Mouse (Mus musculus) adrenal gland, postnatal 10 days (tissue): Measurements from ENCODE around the gene Mecr. TPM values are rescaled to one million over a fixed set of nuclear protein-coding genes. Genes with fewer than 3 reads are reported as not detected.

ENCODE experiments used
- DNase-seq: peaks from one replicate; pipeline ENCODE4 v3.0.0; 2021; ENCODE audit warnings: mixed read lengths
- total RNA-seq, 2 experiments: library from RNA; stranded (reverse); gene quantifications; 2 replicates each; pipeline ENCODE4 v1.2.3; 2021

Mecr gene
- total RNA-seq, 2 experiments from 2014 or later = 144 to 154 TPM

DNA sequence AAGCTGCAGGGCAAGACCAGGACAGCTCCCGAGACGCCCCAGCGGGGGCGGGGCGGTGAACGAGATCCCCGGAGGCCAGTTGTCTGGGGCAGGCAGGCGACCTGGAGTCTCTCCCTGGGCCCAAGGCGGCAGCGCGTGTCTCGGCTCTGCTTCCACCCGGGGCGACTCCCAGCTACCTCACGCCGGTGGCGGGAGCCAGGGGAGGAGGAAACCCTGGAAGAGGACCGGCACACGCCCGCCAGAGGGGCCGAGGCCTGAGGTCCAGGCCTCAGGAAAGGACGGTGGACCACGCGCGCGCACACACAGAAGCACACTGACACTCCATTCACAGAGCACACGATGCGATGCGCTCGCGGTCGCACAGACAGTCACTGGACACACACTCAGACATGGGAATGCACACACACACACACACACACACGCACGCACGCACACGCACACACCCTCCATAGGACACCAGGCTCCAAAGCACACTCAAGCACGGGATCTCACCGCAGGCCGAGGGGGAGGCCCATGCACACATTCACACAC lies 6.9 kb upstream of the Mecr start:
- DNase-seq = peak; percentile 76

DNA sequence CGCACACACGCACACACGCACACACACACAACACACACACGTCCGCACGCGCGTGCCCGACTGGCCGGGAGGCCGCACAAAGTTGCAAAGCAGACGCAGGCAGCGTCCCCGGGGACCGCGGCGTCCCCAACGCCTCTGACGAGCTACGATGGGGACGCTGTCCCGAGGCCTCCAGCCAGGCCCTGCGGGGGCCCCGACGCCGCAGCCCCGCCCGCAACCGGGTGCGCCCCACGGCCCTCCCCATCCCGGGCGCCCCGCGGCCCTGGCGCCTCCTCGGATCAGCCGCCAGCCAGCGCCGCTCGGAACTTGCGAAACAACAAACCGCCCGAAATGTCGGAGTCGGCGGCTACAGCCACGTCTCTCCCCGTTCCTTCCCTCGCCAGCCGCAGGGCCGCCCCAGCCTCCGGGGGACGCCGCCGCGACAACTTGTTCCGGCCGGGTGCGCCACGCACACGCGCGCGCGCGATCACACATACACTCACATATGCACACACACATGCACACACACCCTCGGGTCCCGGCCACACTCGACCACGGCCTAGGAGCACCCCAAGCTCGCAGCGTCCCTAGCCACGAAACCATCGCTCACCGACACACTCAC lies 6.3 kb upstream of the Mecr start:
- peak; percentile 73 for DNase-seq

DNA sequence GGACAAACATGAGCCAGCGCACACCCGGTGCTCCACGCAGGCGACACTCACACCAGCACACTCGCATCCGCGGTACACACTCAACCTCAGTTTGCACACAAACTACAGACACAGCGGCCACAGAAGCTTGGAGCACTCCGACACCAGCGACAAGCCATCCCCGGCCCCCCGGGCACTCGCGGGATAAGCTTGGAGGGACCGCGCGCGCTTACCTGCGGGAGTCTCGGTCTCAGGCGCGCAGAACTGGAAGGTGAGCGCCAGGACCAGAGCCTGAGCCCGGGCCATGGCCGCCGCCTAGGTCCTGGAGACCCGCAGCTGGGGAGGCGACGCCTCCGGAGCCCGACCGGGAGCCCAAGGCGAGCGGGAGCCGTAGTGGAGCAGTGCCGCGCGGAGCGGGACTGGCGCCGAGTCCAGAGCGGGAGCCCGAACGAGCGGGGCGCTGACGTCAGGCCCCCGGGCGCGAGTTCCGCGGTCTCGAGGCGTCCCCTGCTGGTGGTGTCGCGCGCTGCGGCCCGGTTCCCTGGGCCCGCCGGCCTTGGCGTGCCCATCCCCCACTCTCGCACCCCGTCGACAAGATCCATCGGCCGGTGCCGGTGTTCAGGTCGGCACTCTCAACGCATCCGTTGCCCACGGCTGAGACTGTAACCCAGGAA lies 5.3 kb upstream of the Mecr start, which contains the start of gene Ptpru:
Gene Ptpru (minus strand): TSS at position 417 of the 653 bp plus-strand sequence.
- peak; percentile 98 for DNase-seq

DNA sequence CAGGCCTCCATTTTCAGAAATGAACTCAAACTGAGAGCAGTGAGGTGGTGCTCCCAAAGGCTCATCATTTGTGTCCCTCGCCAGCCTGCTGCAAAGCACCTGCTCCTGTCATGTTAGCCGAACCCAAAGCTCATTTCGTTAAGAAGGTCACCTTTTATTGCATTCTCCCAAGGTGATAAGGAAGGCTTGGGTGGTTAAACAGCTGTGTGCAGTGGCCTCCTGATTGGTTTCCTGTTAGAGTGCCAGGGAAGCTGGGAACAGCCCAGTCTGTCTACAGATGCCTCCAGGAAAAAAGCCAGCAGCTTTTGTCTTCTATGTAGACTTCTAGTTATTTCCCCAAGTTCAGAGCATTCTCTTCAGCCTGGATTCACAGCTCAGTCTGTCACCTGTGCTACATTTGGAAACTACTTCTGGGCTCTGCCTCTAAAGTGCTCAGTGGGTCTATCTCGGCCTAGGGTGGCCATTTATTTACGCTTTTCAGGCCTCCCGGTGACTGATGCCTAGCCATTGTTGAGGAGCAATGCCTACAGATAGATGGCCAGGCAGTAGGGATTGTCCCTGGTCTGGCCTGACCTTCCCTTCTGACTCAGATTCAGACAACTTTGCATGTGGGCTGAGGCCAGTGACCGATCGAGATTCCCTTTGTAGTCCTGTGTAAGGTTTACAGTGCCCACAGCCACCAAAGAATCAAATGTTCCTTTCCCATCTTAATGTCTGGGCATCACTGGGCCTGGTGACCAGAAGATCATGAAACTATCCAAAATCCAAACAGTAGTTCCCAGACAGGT lies 2.9 kb downstream of the Mecr start:
- DNase-seq = no peak

DNA sequence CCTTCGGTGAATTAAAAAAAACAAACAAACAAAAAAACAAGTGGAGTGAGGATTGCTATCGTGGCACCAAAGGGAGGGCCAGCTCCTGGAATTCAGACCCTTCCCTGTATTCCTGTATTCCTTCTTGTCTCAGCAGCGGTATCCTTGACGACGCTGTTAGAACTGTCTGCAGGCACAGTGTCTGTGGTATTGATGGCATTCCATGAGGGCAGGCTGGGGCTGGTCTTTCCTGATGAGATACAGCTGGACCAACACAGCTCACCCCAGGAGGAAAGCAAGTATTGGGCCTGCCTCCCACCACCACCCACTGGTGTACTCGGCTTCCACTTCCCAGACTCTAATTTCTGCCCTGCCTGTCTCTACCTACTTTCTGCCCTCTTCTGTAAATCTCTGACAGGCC lies 4.8 kb downstream of the Mecr start:
- no peak for DNase-seq

DNA sequence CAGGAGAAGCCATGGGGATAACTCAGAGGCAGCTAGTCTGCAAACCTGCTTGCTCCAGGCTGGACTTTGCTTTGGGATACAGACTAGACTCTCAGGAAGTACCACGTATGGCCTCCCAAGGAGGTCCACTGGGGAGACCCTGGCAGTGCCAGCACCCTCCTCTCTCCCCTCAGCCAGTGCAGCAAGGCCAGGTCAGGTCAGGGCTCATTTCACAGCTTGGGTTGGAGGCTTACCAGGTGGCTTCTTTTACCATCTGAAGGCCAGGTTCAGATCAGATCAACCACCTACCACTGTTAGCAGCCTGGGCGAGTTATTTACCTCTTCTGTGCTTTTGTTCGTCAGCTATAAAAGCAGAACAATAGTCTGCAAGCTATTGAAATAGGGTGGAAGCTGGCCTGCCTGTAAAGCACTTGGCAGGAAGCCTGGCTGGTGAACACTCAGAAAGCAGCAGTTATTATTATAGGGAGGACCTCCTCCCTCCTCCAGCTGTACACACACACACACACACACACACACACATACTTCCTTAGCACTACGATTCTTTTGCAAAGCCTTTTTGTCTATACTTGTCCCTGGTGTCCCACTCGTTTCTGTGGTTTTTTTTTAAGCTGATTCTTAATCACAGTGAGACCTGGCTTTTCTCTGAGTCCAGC lies 6.8 kb downstream of the Mecr start:
- DNase-seq = peak; percentile 53

DNA sequence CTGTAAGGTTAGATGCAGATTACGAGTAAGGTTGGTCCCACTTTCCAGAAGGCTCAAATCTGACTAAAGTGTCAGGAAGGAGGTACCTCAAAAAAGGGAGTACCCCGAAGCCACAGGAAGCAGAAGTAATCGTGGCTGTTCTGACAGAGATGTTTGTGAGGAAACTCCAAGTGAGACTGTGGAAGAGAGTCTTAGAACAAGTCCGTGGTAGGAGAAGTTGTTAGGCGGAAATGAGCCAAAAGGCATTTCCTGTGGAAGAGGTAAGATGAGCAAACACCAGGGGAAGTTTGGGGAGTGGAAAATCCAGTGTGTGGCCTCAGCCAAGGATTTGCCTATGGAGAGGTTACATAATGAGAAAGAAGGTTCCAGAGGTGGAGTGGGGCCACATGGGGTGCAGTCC lies 11.7 kb downstream of the Mecr start:
- no peak for DNase-seq

DNA sequence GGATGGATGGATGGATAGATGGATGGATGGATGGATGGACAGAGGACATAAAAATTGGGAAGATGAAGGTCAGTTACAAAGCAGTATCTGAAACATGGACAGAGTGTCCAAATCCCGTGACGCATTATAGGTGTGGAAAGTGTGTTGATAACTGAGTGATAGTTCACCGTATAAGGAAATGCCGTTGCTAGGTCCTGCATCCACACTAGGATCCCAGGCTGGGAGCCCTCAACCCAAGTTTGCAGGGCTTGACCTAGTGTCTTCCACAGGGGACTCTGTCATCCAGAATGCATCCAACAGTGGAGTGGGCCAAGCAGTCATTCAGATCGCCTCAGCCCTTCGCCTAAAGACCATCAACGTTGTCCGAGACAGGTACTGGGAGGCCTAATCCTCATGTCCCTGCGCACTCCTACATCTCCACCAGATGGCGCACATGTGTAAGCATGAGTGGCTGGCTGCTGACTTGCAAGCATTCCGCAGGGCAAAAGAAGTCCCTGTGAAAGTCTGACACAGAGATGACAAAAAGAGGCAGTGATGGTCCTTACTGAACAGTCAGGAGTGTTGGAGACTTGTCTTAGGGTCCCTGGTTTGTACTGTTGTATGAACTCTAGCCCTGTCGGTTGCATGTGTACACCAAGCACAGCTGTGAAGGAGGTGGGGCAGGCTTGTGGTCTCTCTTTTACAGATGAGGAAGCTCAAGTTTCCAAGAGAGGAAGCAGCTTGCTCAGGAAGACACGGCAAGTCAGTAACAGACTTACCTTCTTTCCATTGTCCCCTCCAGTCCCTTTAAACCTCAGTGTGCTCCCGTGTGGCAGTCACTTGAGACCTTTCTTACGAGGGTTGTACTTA lies 17.4 kb downstream of the Mecr start:
- DNase-seq = peak; percentile 87

DNA sequence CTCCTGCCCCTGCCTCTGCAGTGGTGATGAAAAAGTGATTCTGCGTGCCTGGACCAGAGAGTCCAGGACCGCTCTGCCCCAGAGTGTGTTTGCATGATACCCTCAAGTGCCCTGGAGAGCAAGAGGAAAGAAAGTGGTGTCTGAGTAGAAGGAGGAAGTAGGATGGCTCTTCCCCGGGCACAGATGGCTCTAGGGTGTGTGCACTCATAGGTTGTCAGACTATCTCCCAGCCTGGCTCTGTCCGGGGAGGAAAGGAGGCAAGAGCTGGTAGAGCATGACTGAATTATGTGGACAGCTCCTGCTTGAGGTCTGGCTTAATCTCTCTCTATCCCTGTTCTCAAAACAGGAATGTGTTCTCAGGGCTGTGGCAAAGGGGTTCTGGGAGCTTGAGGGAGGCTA lies 18.1 kb downstream of the Mecr start:
- no peak for DNase-seq

DNA sequence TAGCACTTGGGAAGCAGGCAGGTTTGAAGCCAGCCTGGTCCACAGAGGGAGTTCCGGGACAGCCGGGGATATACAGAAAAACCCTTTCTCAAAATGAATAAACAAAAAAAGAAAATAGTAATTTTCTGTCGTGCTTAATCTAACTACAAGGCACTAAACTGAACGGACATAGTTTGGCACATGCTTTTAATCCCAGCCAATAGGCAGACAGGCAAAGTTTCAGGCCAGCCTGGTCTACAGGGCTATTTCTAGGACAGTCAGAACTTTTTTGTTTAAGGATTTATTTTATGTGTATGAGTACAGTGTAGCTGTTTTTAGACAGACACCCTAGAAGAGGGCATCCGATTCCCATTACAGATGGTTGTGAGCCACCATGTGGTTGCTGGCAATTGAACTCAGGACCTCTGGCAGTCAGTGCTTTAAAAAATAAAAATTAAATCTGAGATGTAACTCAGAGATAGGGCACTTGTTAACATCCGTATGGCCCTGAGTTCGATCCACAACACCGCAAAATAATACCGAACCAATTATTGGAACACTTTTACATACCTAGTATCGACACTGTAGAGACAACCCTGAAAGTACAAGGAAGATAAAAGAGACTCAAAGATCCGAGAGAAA lies 29.5 kb downstream of the Mecr start:
- DNase-seq = peak; percentile 15

DNA sequence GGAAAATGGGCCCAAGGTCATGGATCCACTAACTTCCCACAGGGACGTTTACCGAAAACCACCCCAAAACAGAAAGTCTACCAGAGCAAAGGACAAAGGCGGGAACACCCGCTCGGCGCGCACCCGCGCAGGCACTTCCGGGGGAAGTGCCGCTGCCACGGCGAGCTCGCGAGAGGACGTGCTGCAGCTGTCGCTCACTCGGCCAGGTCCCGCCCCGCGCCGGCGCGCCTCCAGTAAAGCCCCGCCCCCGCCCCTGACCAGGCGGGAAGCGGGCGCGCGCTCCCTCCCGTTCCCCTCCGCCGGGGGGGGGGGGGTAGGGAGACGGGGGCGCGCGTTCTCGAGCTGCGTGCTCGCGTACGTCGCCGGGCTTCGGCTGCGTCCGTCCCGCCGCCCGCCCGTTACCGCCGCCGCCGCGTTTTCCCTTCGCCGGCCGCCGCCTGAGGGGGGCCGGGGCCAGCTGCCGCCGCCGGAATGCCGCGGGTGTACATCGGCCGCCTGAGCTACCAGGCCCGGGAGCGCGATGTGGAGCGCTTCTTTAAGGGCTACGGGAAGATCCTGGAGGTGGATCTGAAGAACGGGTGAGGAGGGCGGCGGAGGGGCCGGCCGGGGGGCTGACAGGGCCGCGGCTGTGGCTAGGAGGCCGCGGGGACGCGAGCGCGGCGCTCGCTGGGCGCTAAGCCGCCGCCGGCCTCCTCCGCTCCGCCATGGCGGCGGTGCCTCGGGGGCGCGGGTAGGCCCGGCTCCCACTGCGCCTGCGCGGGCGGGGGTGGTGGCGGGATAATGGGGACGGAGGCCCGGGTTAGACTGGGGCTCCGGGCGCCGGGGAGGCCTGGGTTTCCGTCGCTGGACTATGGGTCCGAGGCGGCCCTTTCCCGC lies 30.3 kb downstream of the Mecr start, which contains the start of gene Srsf4:
Gene Srsf4 (plus strand): TSS at position 325 of the 876 bp plus-strand sequence.
- peak; percentile 97 for DNase-seq

DNA sequence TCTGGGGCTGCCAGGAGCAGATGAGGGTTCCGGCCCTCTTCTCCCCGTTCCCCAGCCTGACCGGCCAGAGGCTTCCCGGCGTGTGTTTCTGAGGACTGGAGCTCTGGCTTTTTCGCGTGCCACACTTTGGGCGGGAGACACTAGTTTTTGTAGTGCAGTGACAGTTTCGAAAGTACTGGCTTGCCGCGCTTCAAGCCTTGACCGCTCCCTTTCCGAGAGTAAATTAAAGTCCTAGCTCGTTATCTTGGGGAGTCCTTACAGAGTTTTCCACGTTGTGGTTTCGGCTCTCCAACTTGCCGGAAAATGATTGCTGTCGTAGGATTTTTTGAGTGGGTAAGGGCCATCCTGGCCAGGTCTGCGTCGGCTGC lies 30.9 kb downstream of the Mecr start:
- no peak for DNase-seq

DNA sequence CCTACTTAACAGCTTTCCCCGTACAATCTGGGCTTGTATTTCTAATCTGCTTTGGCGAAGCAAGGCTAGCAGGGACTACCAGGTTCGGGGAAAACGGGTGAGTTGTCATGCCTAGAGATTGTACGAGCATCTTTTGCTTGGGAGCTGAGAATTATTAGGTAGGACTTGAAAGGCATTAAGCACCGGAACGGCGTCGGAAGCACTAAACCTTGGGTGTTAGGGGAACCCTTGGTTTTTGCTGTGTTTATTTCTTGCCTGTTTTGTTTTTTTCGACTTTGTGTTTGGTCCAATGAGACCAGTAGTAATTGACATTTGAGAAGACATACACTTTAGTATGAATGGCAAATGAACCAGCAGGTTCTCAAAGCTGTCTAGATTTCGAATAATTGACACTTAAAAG lies 31.3 kb downstream of the Mecr start:
- no peak for DNase-seq

DNA sequence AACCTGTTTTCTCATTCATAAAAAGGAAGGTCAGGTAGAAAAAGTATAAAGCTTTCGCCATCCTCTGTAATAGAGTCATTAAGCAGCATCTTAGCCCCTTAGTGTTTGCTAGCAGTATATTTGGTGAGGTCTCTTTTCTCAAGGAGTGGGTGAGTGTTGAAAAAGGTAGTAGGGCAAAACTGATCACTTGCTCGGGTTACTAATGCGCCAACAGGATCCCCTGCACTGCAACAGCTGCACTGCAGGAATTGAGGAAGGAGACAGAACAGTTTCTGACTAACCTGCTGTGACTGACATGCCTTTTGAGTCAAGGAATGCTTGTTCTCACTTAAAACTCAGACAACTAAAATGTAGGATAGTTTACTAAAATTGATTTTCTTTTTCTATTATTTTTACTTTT lies 32.0 kb downstream of the Mecr start:
- DNase-seq = no peak

DNA sequence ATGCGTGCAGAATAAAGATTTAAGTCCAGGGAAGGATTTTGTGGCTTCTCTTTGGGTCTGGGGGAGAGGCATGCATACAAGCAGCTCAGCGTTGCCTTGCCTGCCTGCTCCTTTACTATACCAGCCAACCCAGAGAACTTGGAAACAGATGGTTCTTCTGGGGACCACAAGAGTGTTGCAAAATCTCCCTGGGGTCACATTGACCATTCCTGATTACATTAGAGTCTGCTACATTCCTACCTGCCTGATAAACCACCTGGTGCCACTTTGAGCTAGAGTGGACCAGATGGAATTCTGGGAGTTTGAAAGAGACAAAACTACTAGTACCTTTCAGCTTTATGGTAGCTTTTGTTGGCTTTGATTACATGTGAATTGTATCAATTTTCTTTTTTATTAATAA lies 33.6 kb downstream of the Mecr start:
- no peak for DNase-seq

DNA sequence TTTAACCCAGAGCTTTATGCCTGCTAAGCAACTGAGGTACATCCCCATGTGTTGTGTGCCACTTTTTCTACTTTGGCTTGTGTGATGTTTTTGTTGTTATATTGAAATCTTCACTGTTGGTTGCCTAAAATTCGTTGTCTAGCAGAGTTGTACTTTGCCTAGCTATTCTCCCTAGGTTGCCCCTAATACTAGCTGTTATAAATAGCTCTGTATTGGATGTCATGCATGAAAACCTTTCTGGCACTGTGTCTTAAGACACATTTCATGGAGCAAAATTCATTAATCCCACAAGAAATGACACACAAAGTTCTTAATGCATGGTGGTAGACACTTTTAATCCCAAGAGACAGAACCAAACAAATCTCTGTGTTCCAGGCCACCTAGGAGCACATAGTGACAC lies 36.4 kb downstream of the Mecr start:
- no peak for DNase-seq

DNA sequence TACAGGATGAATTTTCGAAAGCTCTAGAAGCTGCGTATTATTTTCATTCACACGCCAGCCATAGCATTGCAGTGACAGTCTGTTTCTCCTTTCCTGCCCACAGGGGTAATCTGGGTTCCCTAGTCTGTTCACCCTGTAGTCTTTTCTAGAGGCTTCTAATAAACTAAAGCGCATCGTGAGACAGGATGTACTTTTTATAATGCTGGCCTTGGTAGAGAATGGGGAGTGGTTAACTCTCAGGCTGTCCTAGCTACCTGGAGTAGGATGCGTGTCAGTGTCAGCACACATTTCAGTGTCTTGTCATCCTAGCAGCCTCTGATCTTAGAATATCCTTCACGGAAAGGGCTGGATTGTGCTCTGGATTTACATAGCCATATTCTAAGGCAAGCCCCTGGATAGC lies 38.0 kb downstream of the Mecr start:
- no peak for DNase-seq

DNA sequence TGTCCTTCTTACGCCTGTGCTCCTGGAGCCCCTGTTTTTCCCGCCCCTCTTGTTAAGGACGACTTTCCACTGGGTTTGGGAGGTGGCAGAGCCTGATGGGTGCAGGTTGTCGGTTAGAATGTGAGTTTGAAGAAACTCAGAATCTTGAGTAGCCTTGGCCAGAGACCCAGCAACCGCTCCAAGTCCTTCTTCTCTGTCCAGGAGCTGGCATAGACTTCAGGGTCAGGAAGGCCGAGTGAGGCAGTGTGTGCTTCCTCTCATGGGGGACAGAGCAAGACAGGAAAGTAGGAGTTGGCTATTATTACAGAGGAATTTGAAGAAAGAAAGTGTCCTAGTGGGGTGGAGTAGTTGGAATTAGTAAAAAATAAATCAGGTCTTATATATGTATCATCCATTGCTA lies 40.3 kb downstream of the Mecr start:
- peak; percentile 42 for DNase-seq

DNA sequence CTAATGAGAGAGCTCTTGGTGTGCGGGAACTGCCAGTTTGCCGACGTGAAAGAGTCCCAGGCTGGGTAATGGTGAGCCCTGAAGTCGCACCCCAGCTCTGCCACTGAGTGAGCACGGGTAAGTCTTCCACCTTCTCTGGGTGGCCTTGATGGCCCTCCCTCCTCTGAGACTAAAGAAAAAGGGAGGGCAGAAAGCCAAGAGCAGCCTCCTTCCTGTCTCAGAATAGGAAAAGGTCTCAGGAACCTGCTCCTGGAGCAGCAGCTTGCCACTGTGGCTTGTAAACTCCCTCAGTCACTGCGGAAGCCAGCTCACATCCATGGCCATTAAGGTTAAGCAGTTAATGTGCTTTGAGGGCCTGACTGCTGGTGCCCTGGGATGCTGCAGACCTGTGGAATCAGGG lies 42.1 kb downstream of the Mecr start:
- DNase-seq = peak; percentile 43

DNA sequence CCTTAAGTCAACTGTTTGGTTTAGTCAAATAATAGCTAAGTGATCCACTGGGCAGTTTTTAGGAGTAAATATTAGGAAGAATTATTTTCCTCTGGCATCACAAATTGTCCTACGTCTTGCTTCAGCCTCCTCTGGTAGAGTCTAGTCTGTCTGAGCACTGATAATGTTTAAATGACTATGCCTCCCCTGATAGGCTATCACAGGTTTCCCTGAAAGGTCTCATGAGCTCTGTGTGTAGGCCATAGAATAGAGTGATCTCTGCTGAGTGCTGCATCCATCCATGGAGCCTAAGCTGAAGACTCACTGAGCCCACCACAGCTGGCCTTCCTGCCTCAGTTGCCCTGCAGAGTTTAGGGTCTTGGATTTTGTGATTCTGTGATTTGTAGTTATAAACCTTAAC lies 45.3 kb downstream of the Mecr start:
- DNase-seq = no peak
